Mouse (Mus musculus): ENCODE measurements at regions not wholly inside any gene's neighbourhood (a gene's known extent, or its start where the extent isn't known, plus 50 kb on each side); places are given as distances from the start of the nearest gene placed in this dataset.

DNA sequence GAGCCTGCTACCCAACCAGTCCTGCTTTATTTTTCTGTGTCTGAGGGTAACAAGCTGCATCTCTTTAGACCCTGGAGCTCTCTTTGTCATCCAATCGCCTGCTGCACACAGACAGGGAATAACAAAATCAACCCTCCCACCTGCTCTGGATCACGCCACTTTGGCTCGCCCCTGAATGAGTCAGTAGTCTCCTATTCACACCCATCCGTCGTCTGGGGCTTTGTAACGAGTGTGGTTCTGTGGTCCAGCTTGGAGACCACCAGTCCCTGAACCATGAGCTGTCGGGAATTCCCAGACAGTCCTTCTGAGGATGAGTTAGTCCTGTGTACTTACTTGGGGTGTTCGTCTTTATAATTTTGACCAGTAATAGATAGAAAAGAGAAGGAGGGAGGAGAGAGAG lies 248.7 kb downstream of the Tgfb2 start:
- CTCF ChIA-PET: interaction anchor here (0.5 to 2.5 kb wide), 18 partner anchors 14 to 637 kb away, joined by 3 to 22 read pairs (median 3); no protein-coding TSS in a partner anchor
- POLR2A ChIA-PET: interaction anchor here in 2 of 4 experiments (0.6 to 1.5 kb wide), 2 partner anchors 23 to 272 kb away, joined by 4 to 8 read pairs; no protein-coding TSS in a partner anchor

DNA sequence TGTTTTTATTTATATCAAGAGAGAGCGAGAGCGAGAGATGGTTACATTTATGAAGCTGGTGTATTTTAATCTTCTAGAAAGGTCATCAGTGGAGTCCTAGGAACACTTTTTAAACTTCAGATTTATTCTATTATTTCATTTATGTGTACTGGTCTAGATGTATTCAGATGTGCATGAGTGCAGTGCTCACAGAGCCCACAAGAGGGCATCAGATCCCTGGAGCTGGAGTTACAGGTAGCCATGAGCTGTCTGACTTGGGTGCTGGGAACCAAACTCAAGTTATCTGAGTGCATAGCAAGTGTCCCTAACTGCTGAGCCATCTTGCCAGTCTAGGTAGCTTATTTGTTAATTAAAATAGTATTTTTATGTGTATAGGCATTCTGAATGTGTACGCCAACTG lies 249.7 kb downstream of the Tgfb2 start:
- ChIA-PET CTCF (interaction anchor here (0.6 to 2.5 kb wide), 19 partner anchors 9 to 442 kb away, joined by 3 to 22 read pairs (median 5); no protein-coding TSS in a partner anchor), POLR2A (interaction anchor here in 1 of 4 experiments (1.5 kb wide), 1 partner anchor 273 kb away, joined by 4 read pairs; no protein-coding TSS in a partner anchor)

DNA sequence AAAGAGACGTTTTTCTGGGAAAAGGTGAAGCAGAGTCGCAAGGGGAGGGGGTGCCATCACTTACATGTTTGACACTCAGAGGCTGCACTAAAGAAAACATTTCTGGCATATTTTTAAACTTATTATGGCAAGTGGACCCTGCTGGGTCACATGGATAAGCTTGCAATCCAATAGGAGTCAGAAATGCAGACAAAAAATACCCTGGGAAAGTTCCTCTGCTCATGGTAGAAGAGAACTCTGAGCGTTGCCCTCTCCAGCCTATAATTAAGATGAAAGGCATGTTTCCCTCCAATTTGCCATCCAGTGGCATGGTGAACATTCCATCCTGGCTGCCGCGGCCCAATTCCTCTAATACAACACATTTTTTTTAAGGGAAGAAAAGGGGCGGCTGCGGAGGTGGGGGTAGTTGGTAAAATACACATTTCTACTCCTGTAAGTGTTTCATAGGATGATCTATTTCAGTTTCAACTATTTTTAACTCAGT lies 250.6 kb downstream of the Tgfb2 start:
- POLR2A ChIA-PET: no interaction called here
- CTCF ChIA-PET: interaction anchor here in 3 of 4 experiments (0.7 to 2.5 kb wide), 4 partner anchors 37 to 267 kb away, joined by 3 to 22 read pairs (median 10); no protein-coding TSS in a partner anchor

DNA sequence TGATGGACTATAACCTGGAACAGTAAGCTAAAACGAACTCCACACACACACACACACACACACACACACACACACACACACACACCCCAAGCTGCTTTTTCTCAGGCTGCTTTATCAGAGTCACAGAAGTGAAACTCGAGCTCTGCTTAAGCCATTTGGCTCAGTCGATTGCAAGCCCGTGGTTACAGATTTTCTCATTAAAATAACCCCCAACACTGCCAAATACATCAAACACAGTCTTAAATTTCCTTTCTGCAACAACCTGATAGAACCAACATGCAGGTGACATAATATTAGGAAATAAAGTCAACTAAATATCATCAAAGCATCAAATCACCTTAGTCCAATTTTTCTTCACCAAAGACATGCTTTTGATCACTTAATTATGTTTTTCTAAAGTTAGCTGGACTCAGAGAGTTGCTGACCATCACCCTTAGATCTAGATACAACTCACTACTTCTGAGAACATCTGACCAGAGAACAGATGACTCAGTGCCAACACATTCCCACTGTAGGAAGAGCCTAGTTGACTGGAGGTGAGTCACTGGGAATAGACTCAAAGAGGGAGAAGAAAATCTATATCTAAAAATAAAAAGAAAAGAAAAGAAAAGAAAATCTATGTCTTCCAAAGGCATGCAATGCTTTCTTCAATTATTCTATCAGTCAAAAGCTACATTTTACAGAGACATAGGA lies 251.2 kb downstream of the Tgfb2 start:
- POLR2A ChIA-PET: interaction anchor here in 1 of 4 experiments (0.6 to 0.7 kb wide), 2 partner anchors 105 to 772 kb away, joined by 3 read pairs; no protein-coding TSS in a partner anchor
- CTCF ChIA-PET: interaction anchor here in 1 of 4 experiments (2.5 kb wide), 1 partner anchor 267 kb away, joined by 11 read pairs; no protein-coding TSS in a partner anchor

DNA sequence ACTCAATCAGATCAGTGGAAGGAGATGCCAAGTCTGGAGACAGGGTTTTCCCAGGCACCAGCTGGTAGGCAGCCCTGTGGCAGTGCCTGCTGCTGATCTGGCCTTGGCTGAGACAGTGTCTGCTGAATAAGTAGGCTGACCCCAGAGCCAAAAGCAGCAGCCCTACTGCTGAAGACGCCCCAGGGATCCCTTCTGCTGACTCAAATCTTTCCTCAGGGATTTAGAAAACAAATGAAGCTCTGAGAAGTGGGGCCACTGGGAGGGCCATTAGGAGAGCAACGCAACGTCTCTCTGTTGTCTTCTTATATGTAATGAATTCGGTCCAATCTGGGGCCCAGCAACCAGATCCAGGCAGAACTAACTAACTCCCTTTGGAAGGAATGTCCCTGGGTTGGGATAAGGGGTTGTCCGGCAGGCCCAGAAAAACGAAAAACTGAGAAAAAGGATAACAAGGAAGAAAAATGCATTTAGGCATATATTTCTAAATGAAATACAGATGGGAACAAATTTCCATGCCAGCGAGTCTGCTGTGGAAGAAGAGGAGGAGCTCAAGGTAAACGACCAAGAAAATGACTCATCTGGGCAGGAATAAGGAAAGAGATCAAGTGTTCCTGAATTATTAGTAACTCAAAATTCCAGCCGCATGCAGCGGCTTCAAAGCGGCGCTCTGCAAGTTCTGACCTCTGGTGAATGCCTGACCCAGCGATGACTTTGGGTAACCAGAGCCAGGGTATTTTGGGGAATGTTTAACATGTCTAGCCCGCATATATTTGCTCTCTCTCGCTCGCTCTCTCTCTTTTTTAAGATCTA lies 256.7 kb downstream of the Tgfb2 start:
- POLR2A ChIA-PET: interaction anchor here in 1 of 4 experiments (0.7 kb wide), 1 partner anchor 35 kb away, joined by 3 read pairs; no protein-coding TSS in a partner anchor
- CTCF ChIA-PET: interaction anchor here in 1 of 4 experiments (0.6 kb wide), 1 partner anchor 574 kb away, joined by 22 read pairs; no protein-coding TSS in a partner anchor

DNA sequence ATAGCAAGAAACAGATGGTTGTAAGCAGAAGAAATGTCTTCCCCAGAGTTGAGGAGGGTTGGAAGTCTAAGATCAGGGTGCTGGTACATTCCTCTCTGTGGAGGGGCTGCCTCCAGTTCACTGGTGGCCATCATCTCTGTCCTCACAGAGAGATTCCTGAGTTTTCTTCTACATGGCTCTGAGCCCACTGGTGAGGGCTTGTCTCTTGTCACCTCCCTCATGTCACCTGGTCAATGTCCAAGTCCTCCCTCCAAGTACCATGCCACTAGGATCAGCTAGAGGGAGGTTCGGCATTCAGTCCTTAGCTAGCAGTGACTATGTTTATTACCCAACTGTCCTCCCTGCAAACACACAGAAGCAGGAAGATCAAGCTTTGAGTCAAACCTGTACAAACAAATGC lies 258.3 kb downstream of the Tgfb2 start:
- CTCF ChIA-PET: interaction anchor here in 1 of 4 experiments (1.4 kb wide), 1 partner anchor 9 kb away, joined by 5 read pairs; no protein-coding TSS in a partner anchor
- POLR2A ChIA-PET: no interaction called here

DNA sequence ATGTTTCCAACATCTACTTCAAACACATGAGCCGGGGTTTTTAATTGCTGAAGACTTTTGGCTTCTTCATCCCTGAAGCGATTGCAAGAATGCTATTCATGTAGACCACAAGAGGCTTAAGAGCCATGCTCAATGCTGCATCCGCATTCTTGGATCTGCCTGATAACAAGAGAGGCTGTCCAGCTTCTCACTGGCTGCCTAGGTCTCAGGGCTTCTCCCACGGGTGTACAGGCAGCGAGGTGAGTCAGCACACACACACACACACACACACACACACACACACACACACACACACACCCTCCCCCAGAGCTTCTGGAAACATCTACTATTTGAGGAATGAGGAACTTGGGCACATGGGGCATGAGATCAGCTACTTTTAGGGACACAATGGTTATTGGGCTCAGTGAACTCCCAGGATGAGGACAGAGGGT lies 261.1 kb downstream of the Tgfb2 start:
- ChIA-PET CTCF (no interaction called here), POLR2A (interaction anchor here in 1 of 4 experiments (0.8 to 1.2 kb wide), 2 partner anchors 9 to 272 kb away, joined by 3 to 4 read pairs; no protein-coding TSS in a partner anchor)

DNA sequence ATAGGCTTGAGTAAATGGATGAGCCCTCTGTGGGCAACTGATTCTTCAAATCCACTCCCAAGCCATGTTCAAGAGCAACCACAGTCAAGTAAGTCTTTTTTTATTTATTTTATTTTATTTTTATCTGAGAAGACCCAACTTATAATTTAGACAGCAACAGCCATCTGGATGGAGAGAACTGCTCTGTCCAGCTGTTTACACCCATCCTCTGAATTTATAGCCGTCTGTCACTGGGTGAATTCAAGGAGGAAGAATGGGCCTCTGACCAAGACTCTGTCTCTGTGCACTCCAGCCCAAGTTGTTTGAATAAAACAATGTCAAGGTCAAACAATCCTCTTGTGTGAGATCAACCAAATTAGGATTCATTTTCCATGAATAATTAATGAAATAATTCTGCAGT lies 263.6 kb downstream of the Tgfb2 start:
- POLR2A ChIA-PET: no interaction called here
- CTCF ChIA-PET: no interaction called here

DNA sequence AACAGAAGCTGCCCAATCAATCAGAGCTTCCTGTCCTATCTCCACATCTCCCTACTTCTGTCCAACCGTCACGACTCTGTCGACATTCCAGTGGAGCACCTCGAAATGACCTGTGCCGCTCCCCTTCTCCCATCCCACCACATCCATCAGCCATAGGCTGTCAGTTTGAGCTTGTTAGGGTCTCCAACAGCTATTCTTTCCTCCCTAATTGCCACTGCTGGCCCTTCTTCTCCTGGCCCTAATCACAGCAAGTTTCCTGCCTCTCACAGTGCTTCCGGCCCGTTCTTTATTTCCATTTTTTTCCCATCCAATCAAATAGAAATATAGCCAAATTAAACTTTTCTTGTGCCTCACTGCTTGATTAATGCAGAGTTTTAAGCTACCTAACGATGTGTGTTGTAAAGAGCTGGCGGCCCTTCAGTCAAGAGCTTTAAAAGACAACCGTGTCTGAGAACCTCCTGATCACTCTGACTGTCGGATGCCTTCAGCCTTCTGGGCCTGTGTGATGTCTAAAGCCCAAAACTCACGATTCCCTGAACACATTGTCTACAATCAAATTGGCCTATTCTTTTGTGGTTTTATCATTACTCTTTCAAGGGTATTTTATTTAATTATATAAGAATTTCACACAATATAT lies 270.3 kb downstream of the Tgfb2 start:
- CTCF ChIA-PET: no interaction called here
- POLR2A ChIA-PET: interaction anchor here in 1 of 4 experiments (0.9 kb wide), 1 partner anchor 9 kb away, joined by 3 read pairs; no protein-coding TSS in a partner anchor

DNA sequence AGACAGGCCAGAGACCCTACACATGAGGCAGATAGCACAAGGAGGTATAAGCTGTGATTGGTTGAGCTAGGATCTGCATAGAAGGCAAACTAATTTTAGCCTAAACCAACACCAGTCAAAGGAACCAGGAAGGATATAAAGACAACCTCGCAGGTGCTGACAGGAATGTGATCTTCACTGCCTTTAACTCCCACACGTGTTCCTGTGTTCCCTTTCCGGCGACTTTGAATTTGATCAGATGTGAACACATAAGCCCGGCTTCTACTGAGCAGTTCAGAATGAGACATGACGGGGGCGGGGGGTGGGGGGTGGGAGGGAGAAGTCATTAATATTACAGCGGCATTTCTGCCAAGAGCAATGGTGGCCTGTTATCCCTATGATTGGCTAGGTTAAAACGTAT lies 271.0 kb downstream of the Tgfb2 start:
- ChIA-PET POLR2A (interaction anchor here in 1 of 4 experiments (0.6 to 0.9 kb wide), 2 partner anchors 10 to 1573 kb away, joined by 3 read pairs; no protein-coding TSS in a partner anchor), CTCF (interaction anchor here in 1 of 4 experiments (1.0 kb wide), 1 partner anchor 22 kb away, joined by 3 read pairs; no protein-coding TSS in a partner anchor)

DNA sequence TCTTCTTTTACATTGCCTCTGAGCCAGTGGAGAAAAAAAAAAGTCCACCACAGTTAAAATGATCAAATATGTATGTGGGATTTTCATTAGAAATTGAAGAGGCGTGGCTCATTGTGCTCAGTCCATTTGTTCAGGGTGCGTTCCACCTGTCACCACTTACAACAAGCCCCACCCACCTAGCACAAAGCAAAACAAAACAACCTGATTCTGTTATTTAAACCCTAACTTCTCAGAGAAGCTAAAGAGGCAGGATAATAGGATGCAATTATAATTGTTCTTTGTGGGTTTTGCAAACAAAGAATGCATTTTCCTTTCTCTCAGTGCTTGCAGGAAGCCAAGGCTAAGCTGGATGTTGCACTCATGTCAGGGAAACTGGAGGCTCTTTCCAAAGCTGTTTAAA lies 271.8 kb downstream of the Tgfb2 start:
- CTCF ChIA-PET: interaction anchor here in 1 of 4 experiments (1.0 kb wide), 1 partner anchor 22 kb away, joined by 3 read pairs; no protein-coding TSS in a partner anchor
- POLR2A ChIA-PET: no interaction called here

DNA sequence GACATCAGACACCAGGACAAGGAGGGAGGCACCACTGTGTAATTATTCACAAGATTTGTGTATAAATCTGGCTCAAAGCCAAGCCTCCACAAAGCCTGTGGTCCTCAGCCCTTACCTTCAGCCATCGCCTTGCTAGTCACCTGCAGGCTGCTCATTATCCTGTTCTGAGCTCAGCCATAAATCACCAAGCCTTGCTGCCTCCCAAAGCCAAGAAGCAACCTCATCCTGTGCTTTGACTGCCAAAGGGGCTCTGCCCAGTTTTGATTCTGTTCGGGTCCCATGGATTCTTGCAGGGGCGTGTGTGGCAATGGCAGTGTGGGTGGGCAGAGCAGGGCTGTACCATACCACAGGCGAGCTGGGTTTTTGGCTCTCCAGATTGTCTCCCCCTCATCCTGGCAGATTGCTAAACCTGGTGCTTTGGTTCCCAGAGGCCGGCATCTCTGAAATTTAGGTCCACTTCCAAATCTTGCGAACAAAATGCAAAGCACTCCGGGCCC lies 272.6 kb downstream of the Tgfb2 start:
- ChIA-PET CTCF (no interaction called here), POLR2A (interaction anchor here in 1 of 4 experiments (0.6 kb wide), 1 partner anchor 177 kb away, joined by 3 read pairs; no protein-coding TSS in a partner anchor)

DNA sequence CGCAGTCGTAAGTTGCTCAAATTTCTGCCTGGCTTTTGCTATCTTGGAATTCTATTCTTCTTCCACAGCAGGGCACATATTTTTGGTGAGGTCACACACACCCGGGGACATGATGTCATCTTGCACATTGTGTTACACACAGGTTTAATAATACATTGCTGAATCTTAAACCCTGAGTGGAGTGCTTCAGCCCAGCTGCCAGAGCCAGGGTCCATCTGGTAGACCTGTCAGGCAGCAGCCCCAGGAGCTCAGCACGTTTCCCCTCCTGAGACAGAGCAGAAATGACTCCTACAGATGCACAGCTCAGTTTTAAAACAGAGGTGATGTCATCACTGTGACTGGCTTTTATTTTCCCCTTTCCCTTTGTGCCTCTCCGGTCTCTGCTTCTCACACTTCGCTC lies 280.4 kb downstream of the Tgfb2 start:
- ChIA-PET CTCF (interaction anchor here in 1 of 4 experiments (0.6 kb wide), 1 partner anchor 120 kb away, joined by 7 read pairs; no protein-coding TSS in a partner anchor), POLR2A (no interaction called here)

DNA sequence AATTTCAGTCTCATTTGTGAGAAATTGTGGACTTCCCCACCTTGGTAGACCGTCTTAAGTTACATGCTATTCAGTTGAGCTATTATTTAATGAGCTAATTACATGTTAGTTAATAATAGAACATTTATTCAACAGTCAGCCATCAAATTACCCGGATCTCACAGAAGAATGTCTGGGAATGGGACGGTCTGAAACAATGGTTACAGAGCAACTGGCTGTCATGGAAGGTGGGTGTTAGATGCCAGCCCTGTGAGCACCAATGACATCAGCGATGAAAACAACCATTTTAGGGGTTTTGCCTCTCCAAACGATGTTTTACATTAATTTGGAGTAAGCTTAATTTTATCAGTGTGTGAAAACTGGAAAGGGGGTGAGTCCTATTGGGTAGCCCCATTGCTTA lies 281.7 kb downstream of the Tgfb2 start:
- ChIA-PET CTCF (no interaction called here), POLR2A (no interaction called here)

DNA sequence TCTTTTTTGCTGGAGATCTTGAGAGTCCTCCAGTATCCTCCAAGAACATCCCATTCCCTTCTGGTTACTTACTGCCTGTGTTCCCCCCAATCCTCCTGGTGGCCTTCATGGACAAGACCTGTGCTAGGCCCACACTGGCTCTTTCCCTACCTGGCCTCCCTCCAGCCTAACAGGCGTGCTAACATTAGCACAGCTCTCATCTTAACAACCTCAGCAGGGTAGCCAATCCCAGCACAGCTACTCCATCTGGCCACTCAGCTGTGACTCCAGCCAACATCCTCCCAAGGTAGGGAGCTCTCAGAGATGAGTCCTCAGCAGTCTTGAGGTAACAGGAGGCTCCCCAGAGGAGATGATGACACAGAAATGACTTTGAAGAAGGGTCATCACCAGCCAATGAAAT lies 288.7 kb downstream of the Tgfb2 start:
- CTCF ChIA-PET: no interaction called here
- POLR2A ChIA-PET: no interaction called here

DNA sequence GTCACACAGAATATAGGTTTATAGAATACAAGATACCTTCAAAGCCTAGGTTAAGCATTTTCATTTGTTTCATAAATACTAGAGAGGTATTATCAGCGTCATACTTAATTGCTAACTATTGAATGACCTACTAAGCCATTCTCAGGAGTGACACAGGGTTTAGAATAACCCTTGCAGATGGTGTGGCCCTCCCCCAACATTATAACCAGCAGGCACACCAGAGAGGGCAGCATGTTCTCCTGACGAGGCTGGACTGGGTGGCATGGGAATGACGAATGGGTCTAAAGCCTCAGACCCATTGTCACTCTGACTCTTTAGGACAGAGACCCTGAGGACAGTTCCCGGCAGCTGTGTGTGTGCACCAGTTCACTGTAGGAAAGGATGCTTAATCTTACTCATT lies 290.5 kb downstream of the Tgfb2 start:
- ChIA-PET POLR2A (no interaction called here), CTCF (no interaction called here)

DNA sequence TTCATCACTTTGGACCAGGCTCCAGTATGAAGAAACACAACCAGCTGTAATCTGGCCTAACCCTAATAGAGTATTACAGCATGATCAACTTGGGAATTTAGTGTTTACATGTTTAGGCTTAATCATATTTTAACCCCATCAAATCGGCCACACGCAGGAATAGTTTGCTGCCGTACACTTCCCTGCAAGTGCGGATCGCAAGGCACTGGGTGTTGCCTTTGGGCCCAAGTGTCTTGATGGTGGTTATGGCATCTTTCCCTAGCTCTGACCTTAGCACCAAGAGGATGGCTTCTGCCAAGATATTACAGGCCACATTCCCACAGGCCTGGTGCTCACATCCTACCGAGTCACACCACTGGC lies 291.9 kb downstream of the Tgfb2 start:
- ChIA-PET POLR2A (interaction anchor here in 1 of 4 experiments (0.6 to 0.9 kb wide), 2 partner anchors 35 to 505 kb away, joined by 3 read pairs; no protein-coding TSS in a partner anchor), CTCF (no interaction called here)

DNA sequence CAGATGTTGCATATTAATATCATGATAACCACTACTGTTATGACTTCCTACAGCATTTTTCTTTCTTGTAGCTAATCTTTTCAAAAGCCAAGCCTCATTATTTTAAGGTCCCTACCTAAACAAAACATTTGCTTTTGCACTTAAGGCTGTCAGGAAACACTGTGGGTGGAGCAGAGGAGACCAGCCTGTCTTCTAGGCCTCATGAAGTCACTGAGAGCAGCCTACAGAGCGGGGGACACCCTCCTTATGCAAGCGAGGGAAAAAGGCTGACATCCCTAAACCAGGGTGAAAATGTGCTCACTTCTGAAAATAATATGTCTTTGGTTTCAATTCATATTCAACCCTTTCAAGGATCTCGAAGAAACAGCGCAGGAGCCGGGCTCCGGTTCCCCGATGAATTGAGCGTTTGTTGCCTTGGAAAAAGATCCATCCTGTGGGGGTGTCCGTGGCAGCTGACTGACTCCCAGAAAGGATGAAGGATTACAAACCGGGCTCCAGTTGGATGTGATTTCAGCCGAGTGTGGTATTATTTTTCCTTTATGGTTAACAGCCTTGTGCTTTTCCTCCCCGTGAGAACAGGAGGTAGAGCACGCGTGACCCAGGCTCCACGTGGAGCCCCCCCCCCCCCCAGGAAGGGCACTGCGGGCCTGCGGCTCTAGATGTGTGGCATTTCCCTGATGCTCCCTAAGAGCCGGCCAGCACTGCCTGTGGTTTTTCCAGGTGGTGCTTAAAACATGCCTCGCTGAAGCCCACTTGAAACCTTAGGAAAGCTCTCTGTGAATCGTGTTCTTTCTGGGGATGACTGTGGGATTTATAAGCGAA lies 292.5 kb downstream of the Tgfb2 start:
- ChIA-PET POLR2A (interaction anchor here in 1 of 4 experiments (0.6 to 0.9 kb wide), 2 partner anchors 35 to 506 kb away, joined by 3 read pairs; no protein-coding TSS in a partner anchor), CTCF (no interaction called here)
